Mouse (Mus musculus) limb, embryonic 13.5 days (tissue): Measurements from ENCODE around the gene Pip5k1b. TPM values are rescaled to one million over a fixed set of nuclear protein-coding genes. Genes with fewer than 3 reads are reported as not detected.

Experiments used
- ATAC-seq: fragments of 200-750 bp; cut with Nextera tagmentation; 2 replicates; pipeline ENCODE4 v1.8.0; 2017; ENCODE audit warnings: low read depth, moderate number of reproducible peaks, moderate TSS enrichment; ENCODE audit not compliant: low FRiP score
- H3K27ac ChIP-seq: fragments of 300-500 bp; sonication (generic); 2 replicates; pipeline ENCODE4 v1.5.1; 2015; ENCODE audit warnings: inconsistent platforms, mild to moderate bottlenecking, moderate library complexity
- H3K27me3 ChIP-seq: fragments of 300-500 bp; sonication (generic); 2 replicates; pipeline ENCODE4 v1.6.1; 2015; ENCODE audit warnings: mild to moderate bottlenecking, inconsistent platforms
- H3K36me3 ChIP-seq: fragments of 300-500 bp; sonication (generic); 2 replicates; pipeline ENCODE4 v1.6.1; 2015; ENCODE audit warnings: inconsistent platforms, mild to moderate bottlenecking, moderate library complexity
- H3K4me1 ChIP-seq: fragments of 300-500 bp; sonication (generic); 2 replicates; pipeline ENCODE4 v1.6.1; 2015; ENCODE audit warnings: inconsistent platforms
- H3K4me2 ChIP-seq: fragments of 300-500 bp; sonication (generic); replicated peaks from 2 replicates; pipeline ENCODE4 v1.6.1; 2015; ENCODE audit warnings: inconsistent platforms, mild to moderate bottlenecking, moderate library complexity
- H3K4me3 ChIP-seq: fragments of 300-500 bp; sonication (generic); 2 replicates; pipeline ENCODE4 v1.5.1; 2015; ENCODE audit warnings: moderate library complexity, mild to moderate bottlenecking, inconsistent platforms
- H3K9ac ChIP-seq: fragments of 300-500 bp; sonication (generic); 2 replicates; pipeline ENCODE4 v1.6.1; 2015; ENCODE audit warnings: mild to moderate bottlenecking, inconsistent platforms
- H3K9me3 ChIP-seq: fragments of 300-500 bp; sonication (generic); 2 replicates; pipeline ENCODE4 v1.6.1; 2016; ENCODE audit warnings: inconsistent platforms
- WGBS: fragments of 180-500 bp; shearing (Covaris S2); methylation state at CpG from one replicate; pipeline ENCODE4 v1.1.7; 2015; 5-methylcytosine and 5-hydroxymethylcytosine counted together
- polyA plus RNA-seq: library from polyadenylated mRNA; unstranded; fragments of >200 nt; fragmentation: Nextera tagmentation; extraction: Ambion mirVana; gene quantifications from 2 replicates; pipeline ENCODE4 v1.2.1, GENCODE M21; 2015

Pip5k1b gene
- polyA plus RNA-seq, 1 experiment from 2014 or later: 0.65 TPM

DNA sequence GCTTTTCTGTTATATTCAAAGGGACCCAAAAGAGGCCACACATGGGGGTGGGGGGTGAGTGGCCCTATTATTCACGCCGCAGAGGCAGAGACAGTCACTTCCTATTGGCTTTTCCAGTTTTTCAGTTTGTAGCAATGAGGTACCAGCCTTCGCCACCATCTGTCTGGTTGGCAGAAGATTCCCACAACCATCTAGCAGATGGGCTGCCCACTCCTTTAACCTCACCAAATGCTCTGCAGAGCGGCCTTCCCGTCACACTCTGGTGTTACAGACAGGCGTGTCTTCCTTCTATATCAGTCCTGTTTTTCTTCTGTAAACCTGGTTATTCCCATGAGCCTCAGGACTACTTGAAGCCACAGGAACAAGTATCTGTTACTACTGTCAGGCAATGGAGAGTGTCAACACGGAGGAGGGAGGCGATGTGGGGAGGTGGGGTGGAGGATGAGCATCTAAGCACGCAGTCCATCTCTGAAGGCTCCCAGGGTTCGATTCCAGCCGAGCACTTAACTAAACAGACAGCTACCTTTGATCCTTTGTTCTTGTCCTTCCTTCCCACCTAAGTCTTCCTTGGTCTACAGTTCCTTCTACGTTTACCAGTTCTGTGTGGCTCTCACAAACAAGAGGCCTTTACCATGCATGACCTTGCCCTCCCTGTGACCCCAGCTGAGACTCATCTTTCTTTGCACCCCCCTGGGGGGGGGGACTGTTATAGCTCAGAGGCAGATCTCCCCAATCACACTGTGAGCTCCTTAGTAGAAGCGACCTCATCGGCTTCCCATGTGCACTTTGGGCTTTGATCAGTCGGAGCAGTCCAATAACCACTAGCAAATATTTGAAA is 32.0 kb downstream of the Pip5k1b start:
- 75% methylated on average over 15 of the region's 15 CpGs for WGBS
- H3K4me3 ChIP-seq: no peak overlapping the region
- no peaks in the 10 kb centered on the region for H3K27me3 ChIP-seq
- H3K36me3 ChIP-seq: no peaks in the 10 kb centered on the region
- no peaks in the 10 kb centered on the region for H3K4me1 ChIP-seq
- no peak overlapping the region for H3K9ac ChIP-seq
- no peaks in the 10 kb centered on the region for H3K9me3 ChIP-seq
- no peak overlapping the region for H3K4me2 ChIP-seq
- ATAC-seq: no peak
- no peak overlapping the region for H3K27ac ChIP-seq

DNA sequence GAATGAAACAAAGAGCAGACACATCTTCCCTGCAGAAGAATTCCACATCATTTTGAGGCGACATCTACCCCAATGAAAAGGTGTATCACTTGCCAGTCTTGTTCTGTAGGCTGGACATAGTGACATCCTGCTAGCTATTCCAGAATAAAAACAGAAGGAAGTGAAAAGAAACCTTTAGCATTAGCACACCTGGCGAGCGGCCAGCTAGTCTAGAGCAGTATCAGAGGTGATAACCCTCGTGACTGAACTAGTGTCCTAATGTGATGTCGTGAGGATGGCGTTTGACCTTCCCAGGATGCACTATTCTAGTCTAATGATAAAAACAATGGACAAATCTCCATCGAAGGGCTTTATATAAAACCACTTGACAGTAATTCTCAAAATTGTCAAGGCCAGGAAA is 33.7 kb downstream of the Pip5k1b start:
- no peaks in the 10 kb centered on the region for H3K9me3 ChIP-seq
- no peak for ATAC-seq
- H3K4me2 ChIP-seq: no peak overlapping the region
- no peak overlapping the region for H3K9ac ChIP-seq
- H3K27me3 ChIP-seq: no peaks in the 10 kb centered on the region
- no peak overlapping the region for H3K27ac ChIP-seq
- no peaks in the 10 kb centered on the region for H3K4me1 ChIP-seq
- H3K36me3 ChIP-seq: no peaks in the 10 kb centered on the region
- no peak overlapping the region for H3K4me3 ChIP-seq
- WGBS: 92% methylated on average over 7 of the region's 7 CpGs

- Histone ChIP-seq H3K9ac (no peak overlapping the region), H3K27ac (no peak overlapping the region), H3K36me3 (no peaks in the 10 kb centered on the region), H3K4me3 (no peak overlapping the region), H3K9me3 (no peaks in the 10 kb centered on the region), H3K4me2 (no peak overlapping the region), H3K4me1 (no peaks in the 10 kb centered on the region), H3K27me3 (no peaks in the 10 kb centered on the region)
- 68% methylated on average over 9 of the region's 9 CpGs for WGBS
- ATAC-seq: no peak
Measured at GRCm38 (mm10) chr19:24521146-24521545, 34.5 kb downstream of the Pip5k1b start.

DNA sequence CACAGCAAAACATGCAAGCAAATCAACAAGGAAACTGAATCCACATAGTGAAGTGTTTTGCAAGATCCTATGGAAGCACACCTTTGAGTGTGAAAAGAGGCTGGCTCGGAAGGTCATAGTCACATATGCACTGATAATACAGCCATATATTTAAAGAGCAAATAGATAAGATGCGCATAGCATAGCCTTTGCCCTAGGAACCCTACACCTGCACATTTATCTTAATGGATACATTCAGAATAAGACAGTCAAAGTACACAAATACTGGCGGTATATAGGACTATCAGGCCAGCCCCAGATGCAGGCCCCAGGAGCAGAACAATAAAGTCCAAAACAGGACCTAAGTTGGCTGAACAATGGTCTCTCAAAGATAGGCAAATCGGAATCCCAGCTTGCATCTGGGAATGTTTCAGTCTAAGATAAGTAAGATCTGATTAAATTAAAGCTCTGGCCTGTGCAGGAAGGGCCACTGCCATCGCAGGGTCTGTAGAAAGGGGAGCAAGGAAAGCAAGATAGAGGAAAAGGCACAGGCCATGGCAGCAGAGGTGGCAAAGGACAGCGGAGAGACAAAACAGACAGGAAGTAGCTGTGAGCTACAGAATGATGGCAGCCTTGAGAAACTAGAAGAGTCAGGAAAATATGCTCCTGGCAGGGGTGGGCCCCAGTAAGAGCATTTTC is 35.8 kb downstream of the Pip5k1b start:
- Histone ChIP-seq H3K36me3 (no peaks in the 10 kb centered on the region), H3K27me3 (no peaks in the 10 kb centered on the region), H3K4me2 (no peak overlapping the region), H3K4me3 (no peak overlapping the region), H3K27ac (no peak overlapping the region), H3K4me1 (no peaks in the 10 kb centered on the region), H3K9ac (no peak overlapping the region), H3K9me3 (no peaks in the 10 kb centered on the region)
- WGBS: 90% methylated on average over 6 of the region's 6 CpGs
- no peak for ATAC-seq

GRCm38 (mm10) chr19:24518384-24518783 is 37.3 kb downstream of the Pip5k1b start:
- Histone ChIP-seq H3K27ac (no peak overlapping the region), H3K4me2 (no peak overlapping the region), H3K9ac (no peak overlapping the region), H3K9me3 (no peaks in the 10 kb centered on the region), H3K4me1 (no peaks in the 10 kb centered on the region), H3K27me3 (no peaks in the 10 kb centered on the region), H3K4me3 (no peak overlapping the region), H3K36me3 (no peaks in the 10 kb centered on the region)
- ATAC-seq: no peak

- Histone ChIP-seq H3K36me3 (no peaks in the 10 kb centered on the region), H3K9ac (no peak overlapping the region), H3K27ac (no peak overlapping the region), H3K4me3 (no peak overlapping the region), H3K4me1 (no peaks in the 10 kb centered on the region), H3K4me2 (no peak overlapping the region), H3K27me3 (no peaks in the 10 kb centered on the region), H3K9me3 (no peaks in the 10 kb centered on the region)
- 83% methylated on average over 7 of the region's 7 CpGs for WGBS
- ATAC-seq: no peak
Measured at GRCm38 (mm10) chr19:24517057-24517456, 38.6 kb downstream of the Pip5k1b start.

DNA sequence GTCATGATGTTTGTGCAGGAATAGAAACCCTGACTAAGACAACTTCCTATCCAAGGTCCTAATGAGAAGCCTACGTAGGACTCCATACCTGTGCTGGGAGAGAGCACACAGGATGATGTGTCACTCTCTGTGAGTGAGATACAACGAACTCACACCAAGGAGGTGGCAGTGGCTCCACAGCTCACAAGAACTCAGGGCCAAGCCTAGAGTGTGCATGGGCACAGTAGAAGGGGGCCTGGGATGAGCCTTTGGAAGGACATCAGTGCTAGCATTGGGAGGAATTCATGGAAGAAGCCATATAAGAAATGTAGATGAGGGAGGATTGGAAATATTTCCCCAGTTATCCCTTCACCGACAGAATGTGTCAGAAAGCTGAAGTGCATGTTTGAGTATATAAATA is 39.7 kb downstream of the Pip5k1b start:
- Histone ChIP-seq H3K4me3 (no peak overlapping the region), H3K27me3 (no peaks in the 10 kb centered on the region), H3K9me3 (no peaks in the 10 kb centered on the region), H3K4me2 (no peak overlapping the region), H3K4me1 (no peaks in the 10 kb centered on the region), H3K36me3 (no peaks in the 10 kb centered on the region), H3K27ac (no peak overlapping the region), H3K9ac (no peak overlapping the region)
- ATAC-seq: no peak
- 86% methylated on average over 3 of the region's 3 CpGs for WGBS

DNA sequence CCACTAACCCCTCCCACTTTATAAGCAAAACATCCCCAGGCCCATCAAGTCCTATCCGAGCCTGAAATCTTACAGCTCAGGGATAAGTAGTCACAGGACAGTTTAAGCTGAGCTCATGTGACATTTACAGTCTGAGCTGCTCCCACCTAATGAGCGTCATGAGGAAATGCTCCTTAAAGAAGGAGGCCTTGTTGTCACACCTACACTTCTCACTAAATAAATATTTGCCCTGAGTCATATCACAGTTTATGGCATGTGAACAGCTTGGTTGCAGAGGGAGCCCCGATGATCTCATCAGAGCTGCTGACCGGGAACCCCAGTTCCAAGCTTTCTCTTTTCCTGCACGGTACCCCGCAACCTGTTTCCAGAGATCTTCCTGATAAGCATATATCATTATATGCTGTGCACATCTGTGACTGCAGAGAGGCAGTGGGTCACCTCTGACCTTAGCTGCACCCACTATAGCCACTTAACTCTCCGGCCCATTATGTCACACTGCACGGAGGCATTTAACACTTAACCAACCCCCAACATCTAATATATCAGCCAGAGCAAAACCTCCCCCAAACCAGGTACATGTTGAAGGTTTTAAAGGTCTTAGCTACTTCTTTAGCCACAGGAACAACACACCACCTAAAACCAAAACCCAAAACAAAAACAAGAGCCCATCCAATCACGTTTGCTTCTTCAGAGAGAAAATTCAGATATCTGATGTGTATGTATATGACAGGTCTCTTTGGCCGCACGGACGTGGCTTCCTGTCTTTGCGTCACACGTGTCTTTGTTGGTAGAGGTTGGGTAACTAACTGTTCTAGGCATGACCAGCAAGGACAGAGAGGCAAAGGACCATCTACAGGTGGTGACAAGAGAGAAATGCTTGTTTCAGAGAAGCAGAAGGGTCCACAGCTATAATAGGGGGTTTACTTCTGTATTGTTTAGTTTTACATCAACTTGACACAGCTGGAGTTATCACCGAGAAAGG is 40.7 kb downstream of the Pip5k1b start:
- 78% methylated on average over 15 of the region's 15 CpGs for WGBS
- ATAC-seq: no peak
- Histone ChIP-seq H3K27ac (no peak overlapping the region), H3K9me3 (no peaks in the 10 kb centered on the region), H3K27me3 (no peaks in the 10 kb centered on the region), H3K4me3 (no peak overlapping the region), H3K9ac (no peak overlapping the region), H3K4me2 (no peak overlapping the region), H3K36me3 (no peaks in the 10 kb centered on the region), H3K4me1 (no peaks in the 10 kb centered on the region)

DNA sequence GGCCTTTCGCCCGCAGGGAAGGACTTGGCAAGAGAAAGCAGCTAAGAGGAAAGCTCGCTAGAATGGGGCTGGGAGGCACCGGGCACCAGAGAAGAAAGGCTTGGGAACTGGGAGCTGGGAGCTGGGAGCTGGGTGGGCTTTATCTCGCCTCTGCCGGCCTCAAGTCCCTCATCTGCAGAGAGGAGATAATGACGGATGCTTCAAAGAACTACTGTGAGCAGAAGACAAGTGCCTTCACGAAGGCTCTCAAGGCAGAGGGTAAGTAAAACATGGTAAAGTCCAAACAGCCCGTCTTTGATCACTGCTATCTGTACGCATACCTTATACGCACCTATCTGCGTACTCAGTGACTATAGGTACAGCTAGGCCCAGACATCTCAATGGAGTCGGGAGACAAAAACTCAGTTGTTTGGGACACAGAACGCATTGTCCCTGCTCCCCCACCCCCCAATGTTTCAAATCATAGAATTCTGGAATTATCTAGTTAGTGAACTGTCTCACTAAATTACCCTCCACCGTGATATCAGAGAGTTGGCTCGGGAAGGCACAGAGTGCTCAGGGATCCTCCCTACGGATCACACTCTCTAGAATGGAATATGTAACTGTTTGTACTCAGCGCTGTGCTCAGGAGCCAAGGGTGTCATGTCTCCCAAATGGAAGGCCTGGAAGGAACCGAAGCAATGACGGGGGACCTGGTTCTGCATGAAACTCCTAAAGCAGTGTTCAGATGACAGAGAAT is 42.4 kb downstream of the Pip5k1b start:
- no peak overlapping the region for H3K4me3 ChIP-seq
- H3K9me3 ChIP-seq: no peaks in the 10 kb centered on the region
- no peak overlapping the region for H3K4me2 ChIP-seq
- 88% methylated on average over 20 of the region's 20 CpGs for WGBS
- no peaks in the 10 kb centered on the region for H3K36me3 ChIP-seq
- no peak overlapping the region for H3K27ac ChIP-seq
- no peak overlapping the region for H3K9ac ChIP-seq
- no peak for ATAC-seq
- no peaks in the 10 kb centered on the region for H3K4me1 ChIP-seq
- no peaks in the 10 kb centered on the region for H3K27me3 ChIP-seq

DNA sequence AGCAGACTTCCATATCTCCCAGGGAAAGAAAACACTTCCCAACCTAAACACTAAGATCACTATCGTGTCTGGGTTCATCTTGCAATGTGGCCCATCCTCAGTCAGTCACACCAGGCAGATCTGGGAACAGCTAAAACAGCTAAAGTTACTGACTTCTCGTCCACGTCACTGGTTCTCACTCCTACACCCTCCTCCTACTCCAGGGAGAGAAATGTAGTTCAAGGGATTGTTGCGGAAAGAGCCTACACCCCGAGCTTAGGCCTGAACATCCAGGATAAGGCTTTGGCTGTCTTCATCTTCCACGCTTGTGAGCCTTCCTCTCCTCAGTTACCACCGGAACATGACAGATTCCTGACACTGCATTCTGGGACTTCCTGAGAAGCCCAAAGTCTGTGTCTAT is 43.7 kb downstream of the Pip5k1b start:
- Histone ChIP-seq H3K9me3 (no peaks in the 10 kb centered on the region), H3K4me1 (no peaks in the 10 kb centered on the region), H3K36me3 (no peaks in the 10 kb centered on the region), H3K27ac (no peak overlapping the region), H3K4me3 (no peak overlapping the region), H3K27me3 (no peaks in the 10 kb centered on the region), H3K9ac (no peak overlapping the region), H3K4me2 (no peak overlapping the region)
- 88% methylated on average over 7 of the region's 7 CpGs for WGBS
- ATAC-seq: no peak

- Histone ChIP-seq H3K9ac (no peak overlapping the region), H3K36me3 (no peaks in the 10 kb centered on the region), H3K27ac (no peak overlapping the region), H3K27me3 (no peaks in the 10 kb centered on the region), H3K4me1 (no peaks in the 10 kb centered on the region), H3K4me2 (no peak overlapping the region), H3K4me3 (no peak overlapping the region), H3K9me3 (no peaks in the 10 kb centered on the region)
- 84% methylated on average over 6 of the region's 6 CpGs for WGBS
- ATAC-seq: no peak
Measured at GRCm38 (mm10) chr19:24509391-24509790, 46.3 kb downstream of the Pip5k1b start.
